Mouse (Mus musculus) mesoderm, embryonic 11.5 days (tissue): ENCODE measurements around the gene Tmem189.

Experiments
- DNase-seq: peaks from one replicate; pipeline ENCODE4 v3.0.0-alpha.2; 2012; ENCODE audit warnings: low read depth, low spot score

Tmem189 gene

GRCm38 (mm10) chr2:167701472-167701871 lies 11.8 kb upstream of the Tmem189 start:
- DNase-seq: no peak

GRCm38 (mm10) chr2:167700018-167700417 lies 10.4 kb upstream of the Tmem189 start:
- no peak for DNase-seq

GRCm38 (mm10) chr2:167697902-167698301 lies 8.3 kb upstream of the Tmem189 start:
- no peak for DNase-seq

- no peak for DNase-seq
Observed at GRCm38 (mm10) chr2:167696143-167696542, 6.5 kb upstream of the Tmem189 start.

- no peak for DNase-seq
Observed at GRCm38 (mm10) chr2:167695491-167695890, 5.9 kb upstream of the Tmem189 start.

- DNase-seq: no peak
Observed at GRCm38 (mm10) chr2:167694963-167695362, 5.3 kb upstream of the Tmem189 start.

GRCm38 (mm10) chr2:167694244-167694643 lies 4.6 kb upstream of the Tmem189 start:
- no peak for DNase-seq

- DNase-seq: no peak
Observed at GRCm38 (mm10) chr2:167693540-167693939, 3.9 kb upstream of the Tmem189 start.

- no peak for DNase-seq
Observed at GRCm38 (mm10) chr2:167692831-167693230, 3.2 kb upstream of the Tmem189 start.

GRCm38 (mm10) chr2:167691871-167692661 lies 2.4 kb upstream of the Tmem189 start:
- DNase-seq: no peak

GRCm38 (mm10) chr2:167691410-167691809 lies 1.8 kb upstream of the Tmem189 start:
- no peak for DNase-seq

- DNase-seq: no peak
Observed at GRCm38 (mm10) chr2:167690962-167691311, 1.3 kb upstream of the Tmem189 start.

GRCm38 (mm10) chr2:167690219-167690961 lies 768 bp upstream of the Tmem189 start:
- DNase-seq: no peak

- DNase-seq: peak; percentile 53
Observed at GRCm38 (mm10) chr2:167688498-167689451, 847 bp downstream of the Tmem189 start, which contains the start of gene Cebpb. Cebpb (plus strand) TSS chr2:167688915.

- DNase-seq: no peak
Observed at GRCm38 (mm10) chr2:167688126-167688497, 1.5 kb downstream of the Tmem189 start.

- no peak for DNase-seq
Observed at GRCm38 (mm10) chr2:167687651-167688101, 1.9 kb downstream of the Tmem189 start.

GRCm38 (mm10) chr2:167687250-167687586 lies 2.4 kb downstream of the Tmem189 start:
- DNase-seq: no peak

- DNase-seq: no peak
Observed at GRCm38 (mm10) chr2:167686382-167687249, 3.0 kb downstream of the Tmem189 start.

GRCm38 (mm10) chr2:167685865-167686264 lies 3.8 kb downstream of the Tmem189 start:
- DNase-seq: no peak

- DNase-seq: peak; percentile 94
Observed at GRCm38 (mm10) chr2:167685137-167685536, 4.5 kb downstream of the Tmem189 start.

- no peak for DNase-seq
Observed at GRCm38 (mm10) chr2:167683721-167684120, 5.9 kb downstream of the Tmem189 start.
